Mouse (Mus musculus) kidney, adult 2 months (tissue): ENCODE measurements around the gene Tfcp2l1. TPM values are rescaled to one million over a fixed set of nuclear protein-coding genes. Genes with fewer than 3 reads are reported as not detected.
"Not testable (repeated sequence)": the region's sequence is repeated elsewhere in the genome, so short reads cannot be mapped to it uniquely, and the experiment has no call there.

Experiments
- DNase-seq: peaks from one replicate; pipeline ENCODE4 v3.0.0; 2021
- H3K27ac ChIP-seq: fragments of 200-500 bp; 2 replicates; pipeline ENCODE4 v1.5.1; 2012; ENCODE audit warnings: low read depth, low read length, control low read depth, inconsistent platforms; ENCODE audit not compliant: insufficient read depth
- H3K27me3 ChIP-seq: fragments of 200-500 bp; replicated peaks from 2 replicates; pipeline ENCODE4 v1.6.1; 2012; ENCODE audit warnings: mild to moderate bottlenecking, moderate library complexity, low read length, inconsistent platforms; ENCODE audit not compliant: control insufficient read depth, insufficient read depth
- H3K36me3 ChIP-seq: fragments of 200-500 bp; 2 replicates; pipeline ENCODE4 v1.6.1; 2012; ENCODE audit warnings: mild to moderate bottlenecking, moderate library complexity, low read length, inconsistent platforms; ENCODE audit not compliant: control insufficient read depth, insufficient read depth
- H3K4me1 ChIP-seq: fragments of 200-500 bp; 2 replicates; pipeline ENCODE4 v1.6.1; 2011; ENCODE audit warnings: low read length; ENCODE audit not compliant: control insufficient read depth, insufficient read depth
- H3K4me3 ChIP-seq: fragments of 200-500 bp; 2 replicates; pipeline ENCODE4 v1.5.1; 2011; ENCODE audit warnings: mild to moderate bottlenecking, low read depth, low read length, control low read depth; ENCODE audit not compliant: insufficient read depth
- CTCF ChIP-seq: fragments of 200-500 bp; conservative IDR thresholded peaks from 2 replicates; pipeline ENCODE4 v1.5.1; 2011; ENCODE audit warnings: low read depth, mild to moderate bottlenecking, control low read depth, low read length, moderate library complexity, mixed read lengths; ENCODE audit not compliant: insufficient read depth, insufficient read length
- POLR2A ChIP-seq: fragments of 200-500 bp; IDR thresholded peaks from one replicate; pipeline ENCODE4 v1.6.1; 2011; ENCODE audit warnings: low read depth, low read length, control low read depth
- WGBS: fragments of 180-500 bp; shearing (Covaris S2); methylation state at CpG from one replicate; pipeline ENCODE4 v1.1.7; 2018; 5-methylcytosine and 5-hydroxymethylcytosine counted together
- polyA plus RNA-seq: library from polyadenylated mRNA; depleted of rRNA; stranded (reverse); fragments of >200 nt; gene quantifications from 2 replicates; pipeline ENCODE4 v1.2.3, GENCODE M21; 2012

Tfcp2l1 gene
- polyA plus RNA-seq, 1 experiment = 77.3 TPM

- 0 out of 2 replicates have a peak, but pooled peaks cover 3% of the 10 kb centered on the region for H3K36me3 ChIP-seq
- TF ChIP-seq POLR2A = no peak
- no peak for TF ChIP-seq CTCF
- no peak for DNase-seq
- no peak overlapping the region for H3K4me3 ChIP-seq
- no peaks in the 10 kb centered on the region for H3K27me3 ChIP-seq
- H3K4me1 ChIP-seq = peaks cover 9% of the 10 kb centered on the region; the same call in 1 of the 2 replicates
- H3K27ac ChIP-seq = no peak overlapping the region
- WGBS = 84% methylated on average over 3 of the region's 3 CpGs
Measured at GRCm38 (mm10) chr1:118598339-118598738, 29.4 kb upstream of the Tfcp2l1 start.

GRCm38 (mm10) chr1:118613631-118614183 lies 14.0 kb upstream of the Tfcp2l1 start:
- H3K4me1 ChIP-seq = peaks cover 8% of the 10 kb centered on the region
- 61% methylated on average over 3 of the region's 3 CpGs for WGBS
- no peak overlapping the region for H3K4me3 ChIP-seq
- DNase-seq = peak; percentile 92
- H3K27ac ChIP-seq = peak overlapping the region; percentile 93
- no peak for TF ChIP-seq POLR2A
- TF ChIP-seq CTCF = no peak
- no peaks in the 10 kb centered on the region; the same call in 1 of the 2 replicates for H3K36me3 ChIP-seq
- H3K27me3 ChIP-seq = no peaks in the 10 kb centered on the region

- WGBS = 94% methylated on average over 5 of the region's 5 CpGs
- not testable (repeated sequence) for H3K27ac ChIP-seq, DNase-seq, H3K36me3 ChIP-seq, H3K4me1 ChIP-seq, H3K27me3 ChIP-seq, H3K4me3 ChIP-seq
Measured at GRCm38 (mm10) chr1:118621055-118621454, 6.7 kb upstream of the Tfcp2l1 start.

GRCm38 (mm10) chr1:118622857-118623256 lies 4.9 kb upstream of the Tfcp2l1 start:
- 70% methylated on average over 3 of the region's 3 CpGs for WGBS
- Histone ChIP-seq H3K27me3 (no peaks in the 10 kb centered on the region), H3K4me3 (no peak overlapping the region), H3K36me3 (no peaks in the 10 kb centered on the region), H3K27ac (no peak overlapping the region), H3K4me1 (peaks cover 3% of the 10 kb centered on the region; the same call in 1 of the 2 replicates)
- no peak for DNase-seq
- TF ChIP-seq POLR2A = no peak
- no peak for TF ChIP-seq CTCF

- 74% methylated on average over 6 of the region's 6 CpGs for WGBS
- TF ChIP-seq POLR2A (no peak), CTCF (no peak)
- no peaks in the 10 kb centered on the region for H3K27me3 ChIP-seq
- no peak overlapping the region for H3K4me3 ChIP-seq
- H3K4me1 ChIP-seq = peaks cover 5% of the 10 kb centered on the region; the same call in 1 of the 2 replicates
- no peak overlapping the region for H3K27ac ChIP-seq
- no peaks in the 10 kb centered on the region for H3K36me3 ChIP-seq
- DNase-seq = no peak
Measured at GRCm38 (mm10) chr1:118625461-118625860, 2.3 kb upstream of the Tfcp2l1 start.

GRCm38 (mm10) chr1:118625921-118626320 lies 1.8 kb upstream of the Tfcp2l1 start:
- Histone ChIP-seq H3K36me3 (no peaks in the 10 kb centered on the region), H3K27me3 (no peaks in the 10 kb centered on the region), H3K4me1 (peaks cover 10% of the 10 kb centered on the region; the same call in 1 of the 2 replicates), H3K4me3 (no peak overlapping the region), H3K27ac (no peak overlapping the region)
- DNase-seq = no peak
- WGBS = 73% methylated on average over 2 of the region's 2 CpGs
- no peak for TF ChIP-seq POLR2A
- no peak for TF ChIP-seq CTCF

GRCm38 (mm10) chr1:118626452-118626851 lies 1.3 kb upstream of the Tfcp2l1 start:
- no peaks in the 10 kb centered on the region for H3K27me3 ChIP-seq
- WGBS = 86% methylated on average over 2 of the region's 2 CpGs
- no peak for DNase-seq
- no peaks in the 10 kb centered on the region for H3K36me3 ChIP-seq
- TF ChIP-seq POLR2A (no peak), CTCF (no peak)
- H3K27ac ChIP-seq = no peak overlapping the region
- no peak overlapping the region for H3K4me3 ChIP-seq
- peaks cover 10% of the 10 kb centered on the region; the same call in 1 of the 2 replicates for H3K4me1 ChIP-seq
